15 mouse cellular contexts compared by ENCODE assay signal in the genomic region with DNA sequence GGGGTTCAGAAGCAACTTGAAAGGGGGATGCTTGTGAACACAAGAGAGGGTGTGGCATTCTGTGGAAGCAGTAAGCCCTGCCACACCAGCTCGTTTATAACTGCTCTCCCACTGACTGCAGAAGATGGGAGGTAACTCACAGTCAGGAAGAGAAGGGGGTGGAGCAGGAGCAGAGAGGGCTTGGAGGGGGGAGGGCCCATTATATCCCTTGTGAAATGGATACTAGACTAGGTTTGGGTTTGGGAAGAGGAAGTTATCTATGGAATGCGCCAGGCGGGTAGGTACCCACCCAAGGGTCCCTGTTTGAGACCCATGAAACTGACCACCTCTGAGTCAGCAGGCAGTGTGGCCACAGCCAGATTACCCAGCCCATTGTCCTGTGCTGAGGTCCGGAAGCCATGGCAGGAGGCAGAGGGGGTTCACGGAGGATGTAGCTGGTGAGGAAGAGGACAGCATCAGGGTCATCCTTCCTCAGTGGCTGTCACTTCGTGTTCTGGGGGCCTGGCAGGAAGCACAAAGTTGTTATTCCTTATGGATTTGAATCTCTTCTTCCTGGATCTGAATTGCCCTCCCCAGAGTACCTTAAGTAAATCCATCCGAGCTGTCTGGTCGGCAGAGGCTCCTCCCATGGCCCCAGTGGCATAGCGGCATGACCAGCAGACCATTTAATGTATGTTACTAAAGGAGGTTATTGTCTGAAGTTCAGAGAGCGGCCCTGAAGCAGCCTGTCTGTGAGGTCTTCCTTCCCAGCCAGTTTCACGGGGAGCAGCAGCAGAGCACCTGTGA. TPM values are rescaled to one million over a fixed set of nuclear protein-coding genes. Genes with fewer than 3 reads are reported as not detected.
DNase-seq lines count a peak whose midpoint lies in the region; ATAC-seq and TF ChIP-seq lines count a peak whose summit lies in the region.
"Had no signal": no experiment of that assay in that cellular context is flagged by ENCODE, and none has a peak within 500 bp of the region (broad histone marks: within the 10 kb centered on the region; RNA-seq: fewer than 3 reads in every experiment).

No protein-coding gene starts in this region.

- H3K4me1 ChIP-seq in heart, embryonic 14.5 days (ENCODE audit: control insufficient read depth in 2 of 2, insufficient read depth in 2 of 2, low read length in 2 of 2): peaks cover 20 to 26% of the 10 kb centered on the region in 2 experiments
- H3K4me1 ChIP-seq in lung, postnatal 0 days (ENCODE audit: insufficient read depth, low read depth, low read length): 0 out of 2 replicates have a peak, but pooled peaks cover 2% of the 10 kb centered on the region
- H3K4me1 ChIP-seq in neural tube, embryonic 15.5 days: peaks cover 15% of the 10 kb centered on the region
- H3K4me1 ChIP-seq: liver, embryonic 13.5 days had no signal

- no peak for ATAC-seq in heart, embryonic 14.5 days (ENCODE audit: insufficient number of reproducible peaks, insufficient read depth, low FRiP score, low read depth)
- peak; percentile 63 for ATAC-seq in lung, postnatal 0 days
- ATAC-seq in neural tube, embryonic 15.5 days (ENCODE audit: low FRiP score): no peak
- ATAC-seq: activated CD4-positive, CD25-positive, alpha-beta regulatory T cell, adult 4 months; CD4-positive, CD25-positive, alpha-beta regulatory T cell, adult 4 months; forebrain, embryonic 16.5 days; midbrain, embryonic 16.5 days had no signal

- 0 out of 2 replicates have a peak, but pooled peaks cover 3% of the 10 kb centered on the region for H3K36me3 ChIP-seq in heart, embryonic 14.5 days (ENCODE audit: control insufficient read depth, insufficient read depth, low read length)
- no peaks in the 10 kb centered on the region for H3K36me3 ChIP-seq in lung, postnatal 0 days (ENCODE audit: insufficient read depth, low read length)
- no peaks in the 10 kb centered on the region for H3K36me3 ChIP-seq in neural tube, embryonic 15.5 days
- H3K36me3 ChIP-seq: liver, embryonic 13.5 days had no signal

- intact Hi-C loops in heart, postnatal 36 days (cut with DNase I): no loop called here

- no peak for TF ChIP-seq EP300 in lung, postnatal 0 days (IDR thresholded peaks at IDR 0.05)

- H3K27me3 ChIP-seq in heart, embryonic 14.5 days (ENCODE audit: control insufficient read depth, insufficient read depth, low read length): no peaks in the 10 kb centered on the region; the same call in 1 of the 2 replicates
- no peaks in the 10 kb centered on the region for H3K27me3 ChIP-seq in lung, postnatal 0 days (replicated peaks; ENCODE audit: insufficient read depth, low read length)
- H3K27me3 ChIP-seq in neural tube, embryonic 15.5 days (replicated peaks): no peaks in the 10 kb centered on the region
- H3K27me3 ChIP-seq: heart, embryonic 12.5 days had no signal

- no peak for TF ChIP-seq CTCF in lung, postnatal 0 days (IDR thresholded peaks at IDR 0.05)

- DNase-seq in heart, postnatal 36 days: no peak
- peak; percentile 36 for DNase-seq in lung, postnatal 0 days (ENCODE audit: low spot score)
- no peak for DNase-seq in lung, postnatal 14 days
- DNase-seq in R1 (ENCODE audit: low read depth, low spot score): peak; percentile 38
- no peak for DNase-seq in layer of hippocampus, adult 18-20 months (ENCODE audit: low spot score in 2 of 2)
- DNase-seq in embryo, embryonic 10 days (ENCODE audit: low spot score): no peak
- DNase-seq: kidney, adult 18-20 months; liver, embryonic 13.5 days had no signal

- no peak overlapping the region for H3K4me2 ChIP-seq in heart, embryonic 14.5 days (ENCODE audit: low read length)
- H3K4me2 ChIP-seq in lung, postnatal 0 days (replicated peaks; ENCODE audit: low read depth, low read length): no peak overlapping the region
- 0 out of 2 replicates have a peak overlapping the region, but pooled peaks have one; percentile 18 for H3K4me2 ChIP-seq in neural tube, embryonic 15.5 days
- H3K4me2 ChIP-seq: heart, embryonic 12.5 days; liver, embryonic 13.5 days had no signal

- 54% methylated on average over 11 of the region's 11 CpGs for WGBS in heart, embryonic 14.5 days
- WGBS in lung, postnatal 0 days: 42% methylated on average over 11 of the region's 11 CpGs
- WGBS in neural tube, embryonic 15.5 days: 40% methylated on average over 11 of the region's 11 CpGs

- H3K9me3 ChIP-seq in heart, embryonic 14.5 days (ENCODE audit: control insufficient read depth, low read length): no peaks in the 10 kb centered on the region
- H3K9me3 ChIP-seq in lung, postnatal 0 days (ENCODE audit: low read length): no peaks in the 10 kb centered on the region
- no peaks in the 10 kb centered on the region for H3K9me3 ChIP-seq in neural tube, embryonic 15.5 days (replicated peaks)
- H3K9me3 ChIP-seq: heart, embryonic 12.5 days; liver, embryonic 13.5 days had no signal

- no peak overlapping the region for H3K4me3 ChIP-seq in heart, embryonic 14.5 days (ENCODE audit: control insufficient read depth in 1 of 2, insufficient read depth in 1 of 2, low read depth in 1 of 2, low read length in 2 of 2)
- no peak overlapping the region for H3K4me3 ChIP-seq in lung, postnatal 0 days (ENCODE audit: low read depth, low read length)
- H3K4me3 ChIP-seq in neural tube, embryonic 15.5 days (replicated peaks): no peak overlapping the region
- H3K4me3 ChIP-seq: heart, embryonic 12.5 days; liver, embryonic 13.5 days had no signal

- H3K9ac ChIP-seq in heart, embryonic 14.5 days (ENCODE audit: low read length): peak overlapping the region; percentile 1; the same call in 1 of the 2 replicates
- H3K9ac ChIP-seq in lung, postnatal 0 days (replicated peaks; ENCODE audit: low read depth): no peak overlapping the region
- H3K9ac ChIP-seq in neural tube, embryonic 15.5 days (replicated peaks): no peak overlapping the region
- H3K9ac ChIP-seq: heart, embryonic 12.5 days; liver, embryonic 13.5 days had no signal

- no peak overlapping the region for H3K27ac ChIP-seq in heart, embryonic 14.5 days (replicated peaks in 1 of 2; ENCODE audit: control insufficient read depth in 1 of 2, insufficient read depth in 1 of 2, low read depth in 2 of 2, low read length in 2 of 2)
- no peak overlapping the region for H3K27ac ChIP-seq in lung, postnatal 0 days (ENCODE audit: low read length)
- H3K27ac ChIP-seq in neural tube, embryonic 15.5 days (replicated peaks): no peak overlapping the region
- H3K27ac ChIP-seq: liver, embryonic 13.5 days had no signal

RNA-seq across cellular contexts. Expression of a gene that starts 46.4 kb away (rescaled TPM):
- polyA plus RNA-seq in heart, embryonic 14.5 days (2014; fragmentation: Nextera tagmentation; extraction: Ambion mirVana): 4.3 and 4.7 TPM in 2 replicates
- 10 to 100 TPM; 55.5 to 57.9 TPM for total RNA-seq in heart, postnatal 36 days (2021)
- polyA plus RNA-seq in lung, postnatal 0 days (2015; fragmentation: Nextera tagmentation; extraction: Ambion mirVana): 1.8 and 2.1 TPM in 2 replicates
- polyA plus RNA-seq in neural tube, embryonic 15.5 days (2015; fragmentation: Nextera tagmentation; extraction: Ambion mirVana): 1.5 and 2.7 TPM in 2 replicates
- total RNA-seq in layer of hippocampus, adult 18-20 months (2021): 10 to 100 TPM; 71.8 to 73.5 TPM

Comparison
In these comparisons a context has a peak if more than half of its experiments do, and no peak if none do; other contexts are left out.
1. DNase-seq: peak in lung, postnatal 0 days (single experiment) and R1 (single experiment); none in heart, postnatal 36 days (0 of 2), lung, postnatal 14 days (single experiment), layer of hippocampus, adult 18-20 months (0 of 2) and embryo, embryonic 10 days (single experiment).